8 mouse cellular contexts compared by ENCODE assay signal in genomic region chr11:77930751-77931540, GRCm38 (mm10). TPM values are rescaled to one million over a fixed set of nuclear protein-coding genes. Genes with fewer than 3 reads are reported as not detected.
DNase-seq lines count a peak whose midpoint lies in the region; ATAC-seq lines count a peak whose summit lies in the region.

Gene Sez6, plus strand, starts transcription at chr11:77930800.

- H3K4me1 ChIP-seq in hindbrain, embryonic 14.5 days (replicated peaks; ENCODE audit: control insufficient read depth, insufficient read depth, low read length): peaks cover 57% of the 10 kb centered on the region

- no peaks in the 10 kb centered on the region for H3K36me3 ChIP-seq in hindbrain, embryonic 14.5 days (replicated peaks; ENCODE audit: control insufficient read depth, insufficient read depth)

- H3K4me3 ChIP-seq in hindbrain, embryonic 14.5 days (replicated peaks; ENCODE audit: low read length): peak within 1 kb of the TSS; percentile 81

- DNase-seq in Muller cell, postnatal 12 days (ENCODE audit: inconsistent ontology term): peak; percentile 88
- DNase-seq in cerebellum, postnatal 14 days: peak; percentile 92 to 94
- DNase-seq in frontal cortex, postnatal 36 days (ENCODE audit: low spot score in 2 of 2): peak; percentile 79 to 84
- DNase-seq in hindbrain, embryonic 14.5 days (ENCODE audit: low spot score): peak; percentile 84
- DNase-seq in left cerebral cortex, adult 18-20 months (ENCODE audit: low spot score in 2 of 2): peak; percentile 75 to 89
- DNase-seq in lung, postnatal 25 days (ENCODE audit: low spot score): peak; percentile 43
- DNase-seq in right cerebral cortex, adult 2 months (ENCODE audit: low spot score in 2 of 2): peak; percentile 82 to 84
- peak; percentile 27 to 57 for DNase-seq in urinary bladder, adult 18-20 months (ENCODE audit: low spot score in 2 of 2)

- peaks cover 12% of the 10 kb centered on the region for H3K27me3 ChIP-seq in hindbrain, embryonic 14.5 days (ENCODE audit: control insufficient read depth, insufficient read depth, low read length)

- WGBS in hindbrain, embryonic 14.5 days: under 1% methylated on average over 78 of the region's 94 CpGs

- peak within 1 kb of the TSS; percentile 95 for H3K9ac ChIP-seq in hindbrain, embryonic 14.5 days

- H3K4me2 ChIP-seq in hindbrain, embryonic 14.5 days (replicated peaks): peak within 1 kb of the TSS; percentile 87

- peak; percentile 74 for ATAC-seq in hindbrain, embryonic 14.5 days (ENCODE audit: low FRiP score)

- H3K9me3 ChIP-seq in hindbrain, embryonic 14.5 days (ENCODE audit: control insufficient read depth, low read length): no peaks in the 10 kb centered on the region

- H3K27ac ChIP-seq in hindbrain, embryonic 14.5 days: peak within 1 kb of the TSS; percentile 94

RNA-seq across cellular contexts. Expression of gene Sez6, which starts in this region (rescaled TPM):
- 110 TPM in 2 replicates for polyA plus RNA-seq in hindbrain, embryonic 14.5 days (2014; fragmentation: Nextera tagmentation; extraction: Ambion mirVana)
- total RNA-seq in left cerebral cortex, adult 18-20 months (2021): 100 to 1,000 TPM; 145 to 154 TPM

Comparison
In these comparisons a context has a peak if more than half of its experiments do, and no peak if none do; other contexts are left out.
1. Peak in every context shown above with its lines: DNase-seq, ATAC-seq, H3K4me3 ChIP-seq and H3K27ac ChIP-seq.
2. DNase-seq: peak in every context shown above with its lines; median percentile 93 in cerebellum, postnatal 14 days; 88 in Muller cell, postnatal 12 days; 84 in hindbrain, embryonic 14.5 days; 83 in right cerebral cortex, adult 2 months; 82 in left cerebral cortex, adult 18-20 months; 82 in frontal cortex, postnatal 36 days; 43 in lung, postnatal 25 days; 42 in urinary bladder, adult 18-20 months.